Mouse (Mus musculus) mature B cell (primary cell): ENCODE data around the gene Tinagl1.

Experiments used
- in situ Hi-C: fragments of 300-500 bp; cut with MboI; formaldehyde crosslinking; loops from 2 replicates; pipeline ENCODE4 v1.14.3; 2019

The Tinagl1 gene

DNA sequence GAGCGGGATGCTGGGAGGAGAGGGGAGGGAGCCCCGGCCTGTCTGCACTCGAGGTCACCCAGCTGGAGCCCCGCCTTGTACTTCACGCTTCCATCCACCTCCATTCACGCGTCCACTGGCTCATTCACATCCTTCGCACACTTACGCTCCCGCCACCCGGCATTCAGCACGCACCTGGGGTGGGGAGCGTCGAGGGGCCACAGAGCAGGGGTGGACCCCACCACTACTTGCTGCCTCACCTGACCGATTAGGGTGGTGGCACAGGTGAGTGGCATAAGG is 35.8 kb downstream of the Tinagl1 start, which contains the start of gene Hcrtr1:
Gene Hcrtr1, minus strand, starts transcription at position 146 of the 279 bp plus-strand sequence.
- in situ Hi-C loops, result no loop called here

- in situ Hi-C loops, result no loop called here
These were observed 36.3 kb downstream of the Tinagl1 start for GRCm38 (mm10) chr4:130138441-130139213.

- in situ Hi-C loops, result no loop called here
These were observed 41.5 kb downstream of the Tinagl1 start for GRCm38 (mm10) chr4:130133399-130133798.

DNA sequence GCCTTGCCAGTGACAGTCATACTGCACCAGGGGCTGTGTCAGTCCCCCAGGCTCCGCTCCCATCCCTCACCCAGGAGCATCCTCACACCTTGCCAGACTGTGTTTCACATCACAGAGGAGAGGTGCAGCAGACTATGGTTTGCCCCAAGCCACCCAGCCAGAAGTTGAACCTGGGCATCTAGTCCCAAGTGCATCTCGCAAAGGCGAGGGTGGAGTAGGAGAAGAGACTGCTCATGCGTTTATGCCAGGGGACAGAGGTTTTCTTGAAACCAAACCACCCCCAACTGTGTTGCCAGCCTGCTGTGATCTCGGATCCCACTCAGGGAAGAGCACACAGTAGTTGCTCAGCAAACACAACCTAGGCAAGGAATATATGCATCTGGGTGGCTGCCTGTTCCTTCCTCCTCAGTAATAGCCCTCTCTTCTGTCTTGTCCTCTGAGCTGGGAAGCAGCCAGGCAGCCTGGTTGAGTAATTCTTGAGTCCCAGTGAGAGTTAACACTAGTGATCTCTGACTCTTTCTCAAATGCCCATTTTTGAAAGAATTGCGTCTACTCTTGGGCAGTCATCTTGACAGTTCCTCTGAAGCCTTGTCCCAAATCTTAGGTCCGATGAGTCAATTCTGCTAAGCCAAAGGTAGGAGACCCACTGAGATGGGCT is 43.3 kb downstream of the Tinagl1 start:
- in situ Hi-C loops, result no loop called here

- in situ Hi-C loops, result no loop called here
These were observed 44.1 kb downstream of the Tinagl1 start for GRCm38 (mm10) chr4:130130641-130131350.

- in situ Hi-C loops, result no loop called here
These were observed 44.8 kb downstream of the Tinagl1 start for GRCm38 (mm10) chr4:130130082-130130481.

DNA sequence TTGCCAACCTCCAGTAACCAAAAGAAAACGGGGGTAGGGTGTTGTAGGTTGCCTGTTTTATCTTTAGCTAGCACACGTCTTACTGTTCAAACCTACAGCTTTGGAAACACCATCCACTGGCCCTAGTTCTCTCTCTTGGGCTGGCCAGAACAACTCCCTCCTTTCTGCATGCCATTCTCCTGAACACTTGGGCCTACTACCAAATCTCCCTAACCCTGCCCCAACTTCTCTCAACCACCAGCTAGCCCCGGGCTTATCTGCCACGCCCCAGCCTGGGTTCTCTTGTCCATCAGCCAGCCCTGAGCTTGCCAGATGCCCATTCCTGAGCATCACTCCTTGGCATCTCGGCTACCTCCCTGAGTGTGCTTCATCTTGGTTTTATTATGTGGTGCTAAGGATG is 46.0 kb downstream of the Tinagl1 start:
- in situ Hi-C loops, result no loop called here

GRCm38 (mm10) chr4:130125935-130126334 is 49.0 kb downstream of the Tinagl1 start:
- in situ Hi-C loops, result no loop called here

- in situ Hi-C loops, result no loop called here
These were observed 49.8 kb downstream of the Tinagl1 start for GRCm38 (mm10) chr4:130125164-130125563.

- in situ Hi-C loops, result no loop called here
These were observed 50.8 kb downstream of the Tinagl1 start for GRCm38 (mm10) chr4:130124110-130124509.

DNA sequence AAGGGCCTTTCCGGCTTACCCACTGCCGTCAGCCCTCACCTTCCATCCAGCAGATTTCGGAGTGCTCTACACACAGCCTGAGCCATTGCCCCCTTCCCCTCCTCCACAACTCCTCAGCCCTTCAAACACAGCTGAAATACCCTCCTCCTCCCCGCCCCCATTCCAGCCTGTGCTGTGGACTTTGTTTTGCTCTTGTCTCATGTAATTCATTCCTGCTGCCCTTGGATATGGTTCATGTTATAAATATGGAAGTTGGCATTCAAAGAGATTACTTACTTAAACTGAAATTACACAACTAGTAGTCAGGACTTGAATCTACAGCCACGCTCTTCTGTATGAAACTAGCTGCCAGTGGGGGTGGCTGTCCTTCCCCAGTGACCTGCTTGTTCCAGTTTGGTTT is 51.9 kb downstream of the Tinagl1 start:
- in situ Hi-C loops, result no loop called here

GRCm38 (mm10) chr4:130121560-130121959 is 53.4 kb downstream of the Tinagl1 start:
- in situ Hi-C loops, result no loop called here

DNA sequence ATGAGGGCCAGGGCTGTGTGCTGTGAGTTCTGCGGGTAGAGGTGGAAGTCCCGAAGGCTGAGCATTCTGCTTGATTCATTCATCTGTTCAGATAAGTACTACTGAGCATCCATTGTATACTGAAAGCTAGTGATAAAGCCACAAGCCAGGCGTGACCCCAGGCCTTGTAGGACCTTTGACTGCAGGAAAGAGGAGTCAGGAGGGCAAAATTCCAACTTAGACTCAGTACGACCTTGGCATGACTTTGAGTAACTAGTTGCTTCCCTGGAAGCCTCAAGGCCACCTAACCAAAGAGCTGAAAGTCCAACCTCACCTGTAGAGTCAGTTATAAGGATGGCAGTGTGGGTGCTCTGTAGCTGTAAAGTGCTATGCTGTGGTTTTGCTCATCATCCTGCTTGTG is 54.2 kb downstream of the Tinagl1 start:
- in situ Hi-C loops, result no loop called here
